In the genomic region with DNA sequence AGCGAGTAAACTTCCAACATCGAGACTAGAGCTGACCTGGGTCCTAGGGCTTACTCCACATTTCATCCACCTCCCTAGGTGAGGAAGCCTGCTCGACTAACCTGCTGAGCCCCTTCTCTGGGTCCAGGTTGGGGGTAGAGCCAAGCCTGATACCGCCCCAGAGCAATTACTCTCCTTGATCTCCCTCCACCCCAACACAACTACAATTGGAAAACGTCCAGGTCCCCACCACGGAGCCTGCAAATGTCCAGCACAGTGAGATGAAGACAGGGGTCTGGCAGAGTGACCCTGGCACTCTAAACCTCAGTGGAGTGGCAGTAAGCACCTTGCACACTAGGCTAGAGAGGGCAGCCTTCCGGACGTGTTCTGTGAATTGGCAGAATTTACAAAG, we compare ENCODE assay signal across 8 mouse cellular contexts. TPM values are rescaled to one million over a fixed set of nuclear protein-coding genes. Genes with fewer than 3 reads are reported as not detected.
DNase-seq lines count a peak whose midpoint lies in the region; ATAC-seq and TF ChIP-seq lines count a peak whose summit lies in the region.

No protein-coding gene starts in this region.

- H3K4me2 ChIP-seq in hindbrain, embryonic 12.5 days (replicated peaks), result peak overlapping the region; percentile 76
- H3K4me2 ChIP-seq in midbrain, embryonic 12.5 days (replicated peaks), result peak overlapping the region; percentile 70

- no peak overlapping the region for H3K27ac ChIP-seq in kidney, adult 2 months (ENCODE audit: insufficient read depth, low read depth, low read length)
- H3K27ac ChIP-seq in embryonic facial prominence, embryonic 10.5 days (replicated peaks), result no peak overlapping the region
- H3K27ac ChIP-seq in hindbrain, embryonic 12.5 days, result no peak overlapping the region
- no peak overlapping the region for H3K27ac ChIP-seq in midbrain, embryonic 12.5 days (replicated peaks)

- no peak for DNase-seq in kidney, adult 2 months
- no peak for DNase-seq in kidney, adult 11 months
- DNase-seq in embryonic facial prominence, embryonic 10.5 days (ENCODE audit: low spot score), result no peak
- DNase-seq in c-Kit-positive CD71-positive TER-119-positive erythroid progenitor cells, embryonic 14.5 days (ENCODE audit: low spot score), result no peak
- DNase-seq in Muller cell, postnatal 12 days (ENCODE audit: inconsistent ontology term), result no peak
- no peak for DNase-seq in right cerebral cortex, postnatal 4 days

- H3K9me3 ChIP-seq in embryonic facial prominence, embryonic 10.5 days, result no peaks in the 10 kb centered on the region
- H3K9me3 ChIP-seq in hindbrain, embryonic 12.5 days (replicated peaks), result no peaks in the 10 kb centered on the region
- no peaks in the 10 kb centered on the region for H3K9me3 ChIP-seq in midbrain, embryonic 12.5 days

- peak overlapping the region; percentile 67 for H3K9ac ChIP-seq in hindbrain, embryonic 12.5 days
- H3K9ac ChIP-seq in midbrain, embryonic 12.5 days (replicated peaks), result no peak overlapping the region; the same call in 1 of the 2 replicates

- no peak; the same call in 1 of the 2 replicates for ATAC-seq in hindbrain, embryonic 12.5 days (ENCODE audit: low FRiP score)
- no peak for ATAC-seq in midbrain, embryonic 12.5 days (ENCODE audit: low FRiP score, low read depth)

- TF ChIP-seq CTCF in kidney, adult 2 months (conservative IDR thresholded peaks at IDR 0.05; ENCODE audit: insufficient read depth, insufficient read length, low read depth, low read length), result no peak

- WGBS in kidney, adult 2 months, result 21% methylated on average over 8 of the region's 8 CpGs
- WGBS in embryonic facial prominence, embryonic 10.5 days, result 21% methylated on average over 8 of the region's 8 CpGs
- WGBS in hindbrain, embryonic 12.5 days, result 12% methylated on average over 8 of the region's 8 CpGs
- 18% methylated on average over 8 of the region's 8 CpGs for WGBS in midbrain, embryonic 12.5 days

- H3K4me3 ChIP-seq in kidney, adult 2 months (ENCODE audit: insufficient read depth, low read depth, low read length), result peak overlapping the region; percentile 74
- peak overlapping the region; percentile 57 for H3K4me3 ChIP-seq in embryonic facial prominence, embryonic 10.5 days
- peak overlapping the region; percentile 50 for H3K4me3 ChIP-seq in hindbrain, embryonic 12.5 days
- peak overlapping the region; percentile 50 for H3K4me3 ChIP-seq in midbrain, embryonic 12.5 days

- no peak for TF ChIP-seq POLR2A in kidney, adult 2 months (IDR thresholded peaks at IDR 0.05; ENCODE audit: low read depth, low read length)

- H3K27me3 ChIP-seq in kidney, adult 2 months (replicated peaks; ENCODE audit: control insufficient read depth, insufficient read depth, low read length), result no peaks in the 10 kb centered on the region
- H3K27me3 ChIP-seq in embryonic facial prominence, embryonic 10.5 days (replicated peaks; ENCODE audit: low read depth, poor library complexity, severe bottlenecking), result peaks cover 69% of the 10 kb centered on the region
- H3K27me3 ChIP-seq in hindbrain, embryonic 12.5 days, result peaks cover 43% of the 10 kb centered on the region
- peaks cover 48% of the 10 kb centered on the region for H3K27me3 ChIP-seq in midbrain, embryonic 12.5 days

- 0 out of 2 replicates have a peak, but pooled peaks cover 3% of the 10 kb centered on the region for H3K4me1 ChIP-seq in kidney, adult 2 months (ENCODE audit: control insufficient read depth, insufficient read depth, low read length)
- peaks cover 14% of the 10 kb centered on the region for H3K4me1 ChIP-seq in embryonic facial prominence, embryonic 10.5 days
- peaks cover 12% of the 10 kb centered on the region for H3K4me1 ChIP-seq in hindbrain, embryonic 12.5 days
- peaks cover 7% of the 10 kb centered on the region; the same call in 1 of the 2 replicates for H3K4me1 ChIP-seq in midbrain, embryonic 12.5 days

- H3K36me3 ChIP-seq in kidney, adult 2 months (ENCODE audit: control insufficient read depth, insufficient read depth, low read length), result no peaks in the 10 kb centered on the region
- no peaks in the 10 kb centered on the region for H3K36me3 ChIP-seq in embryonic facial prominence, embryonic 10.5 days (replicated peaks)
- no peaks in the 10 kb centered on the region for H3K36me3 ChIP-seq in hindbrain, embryonic 12.5 days
- H3K36me3 ChIP-seq in midbrain, embryonic 12.5 days, result no peaks in the 10 kb centered on the region

RNA-seq across cellular contexts. Expression of a gene that starts 6.2 kb away (rescaled TPM):
- 8.1 and 9.1 TPM in 2 replicates for polyA plus RNA-seq in kidney, adult 2 months (2012; rRNA removed)
- polyA plus RNA-seq in embryonic facial prominence, embryonic 10.5 days (2016; fragmentation: Nextera tagmentation; extraction: Ambion mirVana), result 1.5 and 1.6 TPM in 2 replicates
- 6.8 and 7.8 TPM in 2 replicates for polyA plus RNA-seq in hindbrain, embryonic 12.5 days (2016; fragmentation: Nextera tagmentation; extraction: Ambion mirVana)
- 4.5 and 5.6 TPM in 2 replicates for polyA plus RNA-seq in midbrain, embryonic 12.5 days (2016; fragmentation: Nextera tagmentation; extraction: Ambion mirVana)

RNA-seq across cellular contexts. Expression of a gene that starts 15.1 kb away (rescaled TPM):
- 0.86 and 1.1 TPM in 2 replicates for polyA plus RNA-seq in kidney, adult 2 months (2012; rRNA removed)
- 0.21 and 0.24 TPM in 2 replicates for polyA plus RNA-seq in embryonic facial prominence, embryonic 10.5 days (2016; fragmentation: Nextera tagmentation; extraction: Ambion mirVana)
- polyA plus RNA-seq in hindbrain, embryonic 12.5 days (2016; fragmentation: Nextera tagmentation; extraction: Ambion mirVana), result 1.8 and 2.2 TPM in 2 replicates
- polyA plus RNA-seq in midbrain, embryonic 12.5 days (2016; fragmentation: Nextera tagmentation; extraction: Ambion mirVana), result 0.80 and 1.4 TPM in 2 replicates

RNA-seq across cellular contexts. Expression of a gene that starts 15.8 kb away (rescaled TPM):
- polyA plus RNA-seq in kidney, adult 2 months (2012; rRNA removed), result 0.05 and 0.11 TPM in 2 replicates
- 0.10 TPM in 1 of 2 replicates, not detected in the other for polyA plus RNA-seq in embryonic facial prominence, embryonic 10.5 days (2016; fragmentation: Nextera tagmentation; extraction: Ambion mirVana)
- 1.1 and 1.3 TPM in 2 replicates for polyA plus RNA-seq in hindbrain, embryonic 12.5 days (2016; fragmentation: Nextera tagmentation; extraction: Ambion mirVana)
- polyA plus RNA-seq in midbrain, embryonic 12.5 days (2016; fragmentation: Nextera tagmentation; extraction: Ambion mirVana), result 0.27 and 0.40 TPM in 2 replicates

RNA-seq across cellular contexts. Expression of a gene that starts 42.3 kb away (rescaled TPM):
- 53.0 and 53.8 TPM in 2 replicates for polyA plus RNA-seq in kidney, adult 2 months (2012; rRNA removed)
- polyA plus RNA-seq in embryonic facial prominence, embryonic 10.5 days (2016; fragmentation: Nextera tagmentation; extraction: Ambion mirVana), result 66.7 and 68.7 TPM in 2 replicates
- 35.1 and 37.0 TPM in 2 replicates for polyA plus RNA-seq in hindbrain, embryonic 12.5 days (2016; fragmentation: Nextera tagmentation; extraction: Ambion mirVana)
- 36.3 and 38.2 TPM in 2 replicates for polyA plus RNA-seq in midbrain, embryonic 12.5 days (2016; fragmentation: Nextera tagmentation; extraction: Ambion mirVana)

RNA-seq across cellular contexts. Expression of a gene that starts 45.9 kb away (rescaled TPM):
- 103 and 115 TPM in 2 replicates for polyA plus RNA-seq in kidney, adult 2 months (2012; rRNA removed)
- polyA plus RNA-seq in embryonic facial prominence, embryonic 10.5 days (2016; fragmentation: Nextera tagmentation; extraction: Ambion mirVana), result 49.4 and 52.2 TPM in 2 replicates
- polyA plus RNA-seq in hindbrain, embryonic 12.5 days (2016; fragmentation: Nextera tagmentation; extraction: Ambion mirVana), result 57.7 and 66.5 TPM in 2 replicates
- 53.1 and 61.2 TPM in 2 replicates for polyA plus RNA-seq in midbrain, embryonic 12.5 days (2016; fragmentation: Nextera tagmentation; extraction: Ambion mirVana)
